Mouse (Mus musculus) adrenal gland, postnatal 14 days (tissue): Measurements from ENCODE around the gene Sema6d. TPM values are rescaled to one million over a fixed set of nuclear protein-coding genes. Genes with fewer than 3 reads are reported as not detected.
A peak's percentile ranks its signal among the peaks of the same experiment; 100 is the strongest.

Experiments used
- DNase-seq: peaks from one replicate; pipeline ENCODE4 v3.0.0; 2021; ENCODE audit warnings: mixed read lengths
- long read RNA-seq, 2 experiments: library from polyadenylated mRNA; stranded (forward); transcript quantifications; one replicate each; pipeline ENCODE4 v2.0.0; 2021
- total RNA-seq: library from RNA; stranded (reverse); gene quantifications from 2 replicates; pipeline ENCODE4 v1.2.3, GENCODE M21; 2021

The Sema6d gene
- 15.2 and 15.9 TPM in 2 replicates for total RNA-seq
- long read RNA-seq, experiment 1, partial matches to known transcripts, result 0 of 1 reads
- long read RNA-seq, experiment 1, other reads (novel, unspliced or antisense), result 1 of 1 reads
- long read RNA-seq, experiment 2, partial matches to known transcripts, result 0 of 1 reads
- long read RNA-seq, experiment 2, other reads (novel, unspliced or antisense), result 1 of 1 reads

DNA sequence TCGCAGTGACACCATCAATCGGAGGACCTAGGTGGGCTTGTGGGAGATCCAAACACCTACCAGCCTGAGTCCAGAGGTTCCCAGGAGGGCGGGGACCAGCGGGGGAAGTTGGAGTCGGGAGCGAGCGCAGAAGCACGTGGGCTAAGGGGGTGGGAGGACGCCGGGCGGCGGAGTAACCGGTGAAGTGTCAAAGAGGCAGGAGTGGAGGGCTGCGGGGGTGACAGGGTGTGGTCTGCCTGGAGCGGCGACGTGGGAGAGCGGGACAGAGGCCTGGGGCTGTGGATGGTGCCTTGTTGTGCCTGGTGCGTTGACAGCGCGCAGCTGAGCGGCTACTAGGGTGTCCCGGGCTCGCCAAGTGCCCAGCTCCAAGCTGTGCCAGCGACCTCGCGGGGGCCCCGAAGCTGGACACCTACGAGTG lies at the start of gene Sema6d:
Gene Sema6d (plus strand): TSS at position 157 of the 418 bp plus-strand sequence.
- DNase-seq, result peak; percentile 11

GRCm38 (mm10) chr2:124059910-124060309 lies 29.9 kb upstream of the Sema6d start:
- no peak for DNase-seq

DNA sequence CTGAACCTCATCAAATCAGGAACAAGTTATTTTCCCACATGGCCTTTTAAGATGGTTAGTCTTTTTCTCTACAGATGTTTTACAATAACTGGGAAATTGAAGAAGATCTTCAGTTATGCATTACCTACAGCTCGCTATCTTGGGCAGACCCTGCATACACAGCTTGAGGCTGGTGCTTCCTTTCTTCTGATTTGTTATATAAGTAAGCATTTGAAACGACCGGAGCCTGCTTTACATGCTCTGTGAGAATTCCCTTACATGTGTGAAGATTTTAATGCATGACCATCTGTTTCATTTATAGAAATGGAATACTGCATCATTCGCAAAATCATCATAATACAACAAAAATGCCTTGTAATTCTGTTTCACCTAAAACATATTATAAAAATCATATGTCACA lies 21.4 kb upstream of the Sema6d start:
- no peak for DNase-seq

DNA sequence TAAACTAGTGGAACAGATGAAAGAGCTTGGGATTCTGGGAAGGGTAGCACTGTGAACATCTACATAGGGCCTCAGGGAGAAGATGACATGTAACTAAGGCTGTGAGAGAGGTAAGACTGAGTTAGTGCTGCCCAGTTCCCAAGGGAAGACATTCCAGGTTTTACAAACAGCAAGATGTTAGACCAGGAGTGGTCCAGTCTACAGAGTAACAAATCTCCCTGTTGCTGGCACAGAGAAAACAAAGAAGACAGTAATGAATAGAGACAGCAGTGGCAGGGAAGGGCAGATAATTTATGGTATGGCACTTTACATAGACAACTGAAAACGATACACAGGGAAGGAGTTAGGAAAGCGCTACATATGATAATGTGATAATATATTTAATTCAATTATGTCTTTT lies 19.1 kb upstream of the Sema6d start:
- DNase-seq, result no peak

DNA sequence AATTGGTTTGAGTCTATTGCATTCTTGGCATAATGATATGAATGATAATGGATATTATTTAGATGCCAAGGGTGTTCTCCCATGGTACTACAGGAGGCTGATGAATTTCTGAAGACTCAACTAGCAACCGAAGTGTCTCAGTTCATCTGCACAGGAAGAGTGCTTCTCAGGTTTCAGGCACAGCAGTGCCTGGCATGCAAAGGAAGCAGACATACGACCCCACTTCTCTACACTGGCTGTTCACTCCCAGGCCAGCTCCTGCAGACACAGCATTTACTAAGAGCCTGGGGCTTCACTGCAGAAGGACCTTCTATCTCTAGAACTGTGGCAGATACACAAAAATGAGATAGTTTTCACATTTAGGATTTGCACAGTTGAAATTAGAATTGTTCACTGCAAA lies 18.4 kb upstream of the Sema6d start:
- no peak for DNase-seq

DNA sequence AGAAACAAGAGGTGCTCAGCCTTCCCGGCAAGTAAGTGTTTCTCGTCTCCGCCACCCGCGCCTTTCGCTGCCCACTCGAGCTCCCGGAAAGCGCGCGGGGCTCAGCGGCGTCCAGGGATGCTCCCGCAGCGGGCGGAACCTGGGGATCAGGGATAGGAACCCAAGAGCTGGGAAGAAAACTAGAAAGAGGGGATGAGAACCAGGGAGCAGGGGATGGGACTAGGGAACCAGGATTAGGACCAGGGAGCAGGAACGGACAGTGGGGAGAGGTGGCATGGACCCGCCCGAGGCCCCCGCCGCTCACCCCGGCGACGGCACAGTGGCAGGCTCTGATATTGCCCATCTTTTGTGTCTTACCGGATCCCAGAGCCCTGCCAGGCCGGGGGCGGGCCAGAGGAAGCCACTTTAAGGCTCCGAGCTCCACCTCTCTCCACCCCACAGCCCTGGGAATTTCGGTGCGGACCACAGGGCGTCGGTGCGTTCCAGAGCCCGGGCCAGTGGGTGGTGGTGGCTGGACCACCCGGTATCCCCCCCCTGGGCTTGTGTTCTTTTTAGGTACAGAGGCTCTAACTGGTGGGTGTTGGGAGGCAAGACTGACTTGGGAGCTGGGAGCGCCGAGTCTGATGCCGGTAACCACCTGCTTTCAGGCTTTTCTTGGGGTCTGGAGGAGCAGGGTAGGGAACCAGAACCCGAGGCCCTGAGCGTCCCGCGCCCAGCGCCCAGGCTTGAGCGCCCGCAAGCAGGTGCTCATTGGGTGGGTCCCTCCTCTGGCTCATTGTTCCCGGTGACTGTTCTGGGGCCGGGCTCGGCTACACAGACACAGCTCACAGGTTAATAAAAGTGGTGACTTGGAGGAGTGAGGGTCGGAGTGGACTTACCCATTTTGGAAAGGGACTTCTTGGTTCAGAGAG lies 717 bp downstream of the Sema6d start:
- DNase-seq, result peak; percentile 3

- DNase-seq, result no peak
Measured at GRCm38 (mm10) chr2:124099697-124100096, 9.9 kb downstream of the Sema6d start.

DNA sequence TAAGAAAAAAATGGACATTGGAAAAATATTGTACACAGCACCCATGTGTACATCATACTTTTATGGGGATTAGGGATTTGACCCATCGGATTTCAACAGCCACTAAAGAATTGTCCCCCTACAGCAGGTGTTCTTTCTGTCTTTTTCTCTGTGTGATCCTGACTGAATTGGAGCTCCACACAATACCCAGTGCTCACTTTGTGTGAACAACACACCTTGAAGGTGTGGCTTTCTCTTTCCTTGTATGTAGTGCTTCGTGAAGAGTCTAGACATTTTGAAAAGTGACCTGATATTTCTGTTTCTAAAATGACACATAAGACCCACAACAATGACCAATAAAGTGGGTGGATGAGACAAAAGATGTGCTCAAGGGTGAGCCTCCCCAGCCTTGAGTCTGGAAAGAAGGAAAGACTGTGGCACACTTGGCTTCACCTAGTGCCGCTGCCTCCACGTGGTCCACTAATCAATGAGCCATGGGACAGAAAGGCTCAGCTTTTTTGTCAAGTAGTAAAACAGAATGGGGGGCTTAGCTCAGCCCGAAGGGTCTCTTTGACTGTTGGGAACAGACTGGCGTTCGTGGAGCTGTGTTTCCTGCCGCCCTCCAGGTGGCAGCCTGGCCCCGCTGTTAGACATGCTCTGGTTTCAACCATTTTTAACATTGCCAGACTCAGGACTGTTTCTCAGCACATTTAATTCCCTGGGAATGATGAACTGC lies 10.9 kb downstream of the Sema6d start:
- DNase-seq, result peak; percentile 69

DNA sequence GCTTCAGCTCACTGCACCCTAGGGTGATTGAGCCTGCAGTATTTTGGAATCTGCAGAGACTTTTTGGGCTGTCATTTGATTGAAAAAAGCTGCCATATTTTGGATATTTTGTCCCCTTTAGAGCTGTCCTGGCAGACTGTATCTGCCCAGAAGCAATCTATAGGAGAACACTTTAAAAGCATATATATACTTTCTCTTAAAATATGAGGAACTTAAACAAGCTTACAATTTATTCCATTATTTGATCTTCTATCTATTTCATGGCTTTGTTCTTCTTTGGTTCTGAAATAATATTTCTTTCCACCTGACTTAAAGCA lies 11.4 kb downstream of the Sema6d start:
- no peak for DNase-seq

GRCm38 (mm10) chr2:124101580-124101979 lies 11.8 kb downstream of the Sema6d start:
- no peak for DNase-seq

DNA sequence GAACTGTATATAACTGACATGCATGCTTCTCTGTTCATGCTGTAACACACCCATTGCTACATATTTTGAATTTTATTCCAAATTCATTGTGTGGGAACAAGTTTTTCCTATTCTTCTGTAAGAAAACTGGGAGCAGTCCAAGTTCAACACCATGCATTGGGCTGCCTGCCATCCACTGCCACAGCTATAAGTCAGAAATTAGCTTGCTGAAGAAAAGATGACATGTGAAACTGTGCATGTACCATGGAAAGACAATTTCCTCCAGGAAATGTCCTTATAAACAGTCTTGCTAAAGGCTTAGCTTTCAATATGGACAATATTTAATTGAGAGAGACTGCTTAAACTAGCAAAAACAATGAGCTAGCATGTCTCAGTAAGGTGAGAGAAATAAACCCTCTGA lies 13.5 kb downstream of the Sema6d start:
- DNase-seq, result no peak

DNA sequence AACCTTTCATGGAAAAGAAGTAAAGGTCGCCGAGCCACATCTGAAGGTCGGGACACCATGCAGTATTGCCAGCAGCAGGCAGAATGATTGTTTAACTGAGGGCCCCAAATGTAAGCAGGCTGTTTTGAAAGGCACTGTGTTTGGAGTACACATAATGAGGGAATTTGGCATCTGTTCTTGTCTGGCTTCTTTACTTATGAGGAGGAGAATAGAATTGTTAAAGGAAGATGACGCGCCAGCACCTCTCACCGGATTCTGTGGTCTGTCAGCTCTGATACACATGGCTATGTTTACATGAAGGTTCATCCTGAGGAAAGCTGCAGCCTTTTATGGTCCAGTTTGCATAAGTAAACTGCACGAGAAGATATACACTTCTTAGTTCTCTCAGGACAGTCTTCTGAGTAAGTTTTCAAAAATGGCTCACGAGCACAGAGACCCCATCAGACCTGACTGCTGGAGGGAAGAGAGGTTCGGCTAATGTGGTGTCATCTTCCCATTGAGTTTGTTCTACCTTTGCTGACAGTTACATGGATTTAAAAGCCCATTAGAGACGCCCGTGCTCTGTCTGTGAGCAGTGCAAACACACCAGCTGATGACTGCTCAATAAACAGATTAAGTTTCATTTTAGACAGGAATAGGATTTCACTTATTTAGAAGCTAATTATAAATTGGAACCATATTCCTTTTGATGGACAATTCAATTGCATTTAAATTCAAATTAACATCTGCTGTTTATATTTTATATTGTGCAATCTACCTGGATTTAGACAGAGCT lies 28.9 kb downstream of the Sema6d start:
- DNase-seq, result no peak

- DNase-seq, result no peak
Measured at GRCm38 (mm10) chr2:124120355-124120754, 30.6 kb downstream of the Sema6d start.

DNA sequence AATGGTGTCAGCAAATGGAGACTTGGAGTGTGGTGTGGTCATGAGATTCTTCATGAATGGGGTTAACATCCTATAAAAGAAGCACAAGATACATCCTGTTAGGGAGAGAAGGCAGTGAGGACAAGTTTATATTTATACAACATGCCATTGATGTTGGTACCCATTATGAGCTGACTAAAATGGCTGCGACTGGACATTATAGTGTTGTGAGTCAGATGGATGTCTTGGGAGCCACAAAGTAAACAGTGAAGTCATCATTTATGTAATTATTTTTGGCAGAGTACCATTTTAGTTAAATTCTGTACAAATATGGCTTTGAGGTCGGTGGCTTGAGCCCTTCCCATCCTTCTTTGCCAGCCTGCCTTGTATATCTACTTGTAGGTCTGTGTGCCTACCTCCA lies 31.8 kb downstream of the Sema6d start:
- DNase-seq, result no peak

DNA sequence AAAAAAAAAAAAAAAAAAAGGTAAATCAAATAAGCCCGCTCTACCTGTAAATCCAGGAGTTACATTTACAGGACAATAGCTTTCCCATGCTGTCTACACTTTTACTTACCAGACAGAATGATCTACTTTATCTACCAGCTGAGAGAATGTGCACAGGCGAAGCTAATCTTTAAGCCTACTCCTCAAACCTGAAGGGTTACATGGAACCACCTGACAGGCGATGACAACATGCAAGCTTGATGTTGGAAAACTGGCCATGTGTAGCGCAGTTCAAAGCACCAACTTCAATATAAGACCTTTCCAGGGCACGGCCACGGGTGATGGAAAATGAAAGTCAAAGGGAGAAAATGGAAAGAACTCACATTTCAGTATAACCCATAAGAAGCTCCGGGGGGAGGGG lies 35.7 kb downstream of the Sema6d start:
- DNase-seq, result no peak

DNA sequence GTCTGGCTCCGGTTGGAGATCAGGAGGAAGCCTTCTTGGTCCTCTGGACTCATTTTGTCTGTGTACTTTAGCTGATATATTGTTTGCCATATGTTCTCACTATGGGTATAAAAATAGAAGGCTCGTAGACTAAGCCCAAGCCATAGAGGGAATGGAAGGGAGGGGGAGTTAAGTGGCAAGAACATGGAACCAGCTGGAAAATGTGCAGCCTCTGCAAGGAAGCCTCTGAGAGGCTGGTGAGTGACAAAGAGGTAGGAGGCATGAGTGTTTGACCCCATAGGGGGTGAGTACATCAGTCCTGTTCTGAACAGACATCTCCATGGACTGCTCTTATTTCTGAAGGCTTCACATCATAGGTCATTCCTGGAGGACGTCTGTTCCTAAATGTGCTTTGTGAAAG lies 37.1 kb downstream of the Sema6d start:
- DNase-seq, result no peak

DNA sequence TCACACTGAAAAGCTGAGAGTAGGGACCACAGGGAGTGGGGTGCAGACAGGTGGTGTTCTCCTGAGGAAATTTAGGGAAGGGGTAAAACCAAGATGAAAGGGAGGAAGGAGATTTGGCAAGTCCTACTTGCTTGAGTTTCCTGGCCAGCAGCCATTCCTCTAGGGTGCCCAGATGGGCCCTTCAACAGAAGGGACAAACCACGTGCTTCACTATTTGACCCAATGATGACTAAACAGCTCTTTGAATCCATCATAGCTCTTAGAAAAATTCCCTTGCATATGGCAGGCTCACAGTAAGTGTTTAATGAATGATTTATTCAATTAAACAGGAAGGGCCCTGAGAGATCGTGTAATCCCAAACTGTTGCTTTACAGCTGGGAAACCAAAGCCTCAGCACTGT lies 41.1 kb downstream of the Sema6d start:
- no peak for DNase-seq

DNA sequence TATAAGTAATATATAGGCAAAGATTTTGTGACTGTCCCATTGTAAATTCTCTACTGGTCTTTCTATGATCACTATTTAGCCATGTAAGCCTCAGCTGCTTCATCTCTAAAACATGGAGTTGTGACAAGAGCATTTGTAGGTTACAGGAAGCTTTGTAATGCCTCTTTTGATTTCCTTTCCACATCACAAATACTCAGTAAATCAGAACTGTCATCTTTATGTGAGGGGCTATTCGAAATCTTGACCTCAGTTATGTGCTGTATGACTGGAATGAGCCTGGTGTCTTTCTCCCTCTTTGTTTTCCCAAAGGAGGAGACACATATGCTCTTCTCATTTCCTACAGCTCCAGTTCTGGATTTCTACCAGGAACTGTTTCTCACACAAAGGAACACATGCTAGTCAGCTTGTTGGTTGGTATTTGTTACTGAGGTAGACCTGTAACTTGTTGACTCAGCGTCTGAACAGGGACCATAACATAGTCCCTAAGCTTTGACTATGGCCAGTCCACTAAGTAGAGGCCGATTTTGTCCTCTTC lies 51.8 kb downstream of the Sema6d start:
- DNase-seq, result no peak

DNA sequence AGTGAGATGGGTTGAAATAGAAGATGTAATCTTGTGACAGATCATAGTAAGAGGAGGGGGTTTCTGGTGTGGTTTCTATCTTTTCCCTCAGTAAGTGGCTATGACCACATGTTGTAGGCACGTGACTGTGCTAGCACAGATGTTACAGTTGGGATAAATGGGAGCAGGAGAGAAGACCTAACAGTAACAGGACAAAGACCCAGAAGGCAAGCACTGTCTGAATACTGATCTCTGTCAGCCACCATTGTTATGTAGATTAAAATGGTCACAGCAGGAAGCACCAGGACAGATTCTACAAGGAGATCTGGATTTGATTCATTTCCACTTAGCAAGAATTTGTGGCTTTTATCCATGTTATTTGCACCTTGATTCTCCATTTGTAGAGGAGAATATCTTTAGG lies 55.8 kb downstream of the Sema6d start:
- no peak for DNase-seq

DNA sequence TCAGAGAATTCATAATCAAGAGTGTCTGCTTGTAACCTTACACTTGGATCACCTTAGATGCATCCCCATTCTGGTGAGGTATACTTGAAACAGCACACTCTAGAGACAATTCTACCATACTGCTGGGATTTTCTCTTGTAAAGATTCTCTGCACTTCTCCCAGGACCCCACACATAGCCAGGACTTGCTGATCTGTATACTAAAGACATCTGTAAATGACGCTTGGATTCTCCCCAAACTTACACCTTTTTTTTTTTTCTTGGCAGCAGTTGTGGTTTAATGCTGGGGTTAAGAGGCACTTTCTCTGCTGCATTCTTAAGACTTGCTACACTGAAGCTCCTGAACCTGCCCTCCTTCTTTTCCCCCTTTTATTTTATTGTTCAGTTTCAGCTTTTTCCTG lies 68.4 kb downstream of the Sema6d start:
- no peak for DNase-seq

DNA sequence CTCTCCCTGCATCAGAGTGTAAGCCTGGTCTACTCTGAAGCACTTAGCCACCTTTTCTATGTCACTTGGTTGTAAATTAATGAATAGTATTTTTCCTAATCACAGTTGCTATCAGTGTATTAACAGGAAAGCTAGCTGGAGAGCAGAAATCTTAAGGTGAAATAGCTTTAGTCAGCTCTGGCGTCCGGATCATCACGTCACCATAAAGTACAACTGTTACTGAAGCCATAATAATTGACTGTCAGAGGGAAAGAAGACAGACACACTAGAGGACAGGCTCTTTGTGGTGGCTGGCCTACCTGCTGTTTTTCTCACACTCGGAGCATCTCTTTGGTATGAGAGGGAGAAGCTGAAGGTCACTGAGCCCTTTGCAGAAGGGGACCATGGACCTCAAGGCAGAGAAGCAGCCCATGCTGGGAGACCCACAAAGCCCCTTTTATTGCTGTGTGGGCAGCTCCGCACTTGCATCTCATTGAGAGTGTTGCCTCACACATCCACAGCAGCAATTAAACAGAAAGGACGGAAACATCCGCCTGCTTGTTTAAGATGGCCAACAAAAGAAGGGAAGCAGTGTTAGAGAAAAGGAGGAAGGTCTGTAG lies 72.3 kb downstream of the Sema6d start:
- no peak for DNase-seq

GRCm38 (mm10) chr2:124168411-124168810 lies 78.6 kb downstream of the Sema6d start:
- no peak for DNase-seq
